Mouse (Mus musculus): ENCODE data around the gene Rin1. TPM values are rescaled to one million over a fixed set of nuclear protein-coding genes. Genes with fewer than 3 reads are reported as not detected.

The Rin1 gene
- polyA plus RNA-seq, 1 experiment from 2014 or later = 1.3 TPM

DNA sequence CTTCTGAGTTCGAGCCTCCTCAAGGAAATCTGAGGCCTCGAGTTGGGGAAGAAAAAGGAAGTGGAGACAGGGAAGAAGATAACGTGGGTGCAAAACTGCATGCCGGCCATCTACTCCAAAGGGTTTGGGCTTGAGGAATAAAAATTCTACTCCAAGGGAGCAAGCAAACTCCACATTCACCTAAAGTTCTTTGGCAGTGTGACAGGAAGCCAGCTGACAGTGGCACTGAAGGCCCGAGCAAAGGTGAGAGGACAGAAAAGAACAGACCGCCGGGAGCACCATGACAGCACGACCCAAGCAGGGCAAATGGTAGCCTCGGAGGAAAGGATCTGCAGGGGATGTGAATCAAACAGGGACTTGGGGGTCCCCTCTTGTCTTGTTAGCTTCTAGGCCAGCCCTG is 55.8 kb downstream of the Rin1 start:
- Histone ChIP-seq H3K9ac (ENCODE audit: low read length) (peak overlapping the region; percentile 89), H3K4me2 (ENCODE audit: low read depth, severe bottlenecking) (peak overlapping the region; percentile 89), H3K4me3 (ENCODE audit: low read depth, low read length) (peak overlapping the region; percentile 83), H3K9me3 (ENCODE audit: control insufficient read depth, low read length) (no peaks in the 10 kb centered on the region), H3K4me1 (ENCODE audit: control insufficient read depth, insufficient read depth, low read length) (peaks cover 6% of the 10 kb centered on the region; the same call in 1 of the 2 replicates), H3K27me3 (ENCODE audit: control insufficient read depth, insufficient read depth, low read length) (no peaks in the 10 kb centered on the region), H3K36me3 (ENCODE audit: control insufficient read depth, insufficient read depth, low read length) (peaks cover 25% of the 10 kb centered on the region; the same call in 1 of the 2 replicates), H3K27ac (replicated peaks; ENCODE audit: low read depth, low read length) (peak overlapping the region; percentile 84)
- ATAC-seq (ENCODE audit: insufficient number of reproducible peaks, low FRiP score, low TSS enrichment, low read depth) (no peak), DNase-seq (ENCODE audit: low spot score) (no peak)
- WGBS = 16% methylated on average over 9 of the region's 9 CpGs

Other genes with a start within 250 kb of the Rin1 start
- gene Gm21992, start 238.9 kb upstream of the Rin1 start, polyA plus RNA-seq (2014; fragmentation: Nextera tagmentation; extraction: Ambion mirVana) = 27.6 and 31.8 TPM in 2 replicates
- gene Rbm14, start 238.8 kb upstream of the Rin1 start, polyA plus RNA-seq (2014; fragmentation: Nextera tagmentation; extraction: Ambion mirVana) = 119 and 122 TPM in 2 replicates
- 46.8 and 48.0 TPM in 2 replicates for gene Ccs, start 211.1 kb upstream of the Rin1 start, polyA plus RNA-seq (2014; fragmentation: Nextera tagmentation; extraction: Ambion mirVana)
- not detected in 2 replicates for gene Ccdc87, start 211.1 kb upstream of the Rin1 start, polyA plus RNA-seq (2014; fragmentation: Nextera tagmentation; extraction: Ambion mirVana)
- 17.7 and 20.2 TPM in 2 replicates for gene Ctsf, start 195.4 kb upstream of the Rin1 start, polyA plus RNA-seq (2014; fragmentation: Nextera tagmentation; extraction: Ambion mirVana)
- 5.1 and 5.2 TPM in 2 replicates for gene Actn3, start 172.6 kb upstream of the Rin1 start, polyA plus RNA-seq (2014; fragmentation: Nextera tagmentation; extraction: Ambion mirVana)
- 6.4 and 6.5 TPM in 2 replicates for gene Zdhhc24, start 171.8 kb upstream of the Rin1 start, polyA plus RNA-seq (2014; fragmentation: Nextera tagmentation; extraction: Ambion mirVana)
- gene Bbs1, start 143.9 kb upstream of the Rin1 start, polyA plus RNA-seq (2014; fragmentation: Nextera tagmentation; extraction: Ambion mirVana) = 4.3 and 4.9 TPM in 2 replicates
- 143 and 147 TPM in 2 replicates for gene Dpp3, start 122.2 kb upstream of the Rin1 start, polyA plus RNA-seq (2014; fragmentation: Nextera tagmentation; extraction: Ambion mirVana)
- gene Peli3, start 107.4 kb upstream of the Rin1 start, polyA plus RNA-seq (2014; fragmentation: Nextera tagmentation; extraction: Ambion mirVana) = 1.6 and 1.9 TPM in 2 replicates
- 170 and 182 TPM in 2 replicates for gene Mrpl11, start 88.3 kb upstream of the Rin1 start, polyA plus RNA-seq (2014; fragmentation: Nextera tagmentation; extraction: Ambion mirVana)
- not detected in 2 replicates for gene Npas4, start 60.2 kb upstream of the Rin1 start, polyA plus RNA-seq (2014; fragmentation: Nextera tagmentation; extraction: Ambion mirVana)
- 5.0 and 6.0 TPM in 2 replicates for gene Slc29a2, start 26.6 kb upstream of the Rin1 start, polyA plus RNA-seq (2014; fragmentation: Nextera tagmentation; extraction: Ambion mirVana)
- gene B4gat1, start 11.7 kb upstream of the Rin1 start, polyA plus RNA-seq (2014; fragmentation: Nextera tagmentation; extraction: Ambion mirVana) = 36.6 and 37.8 TPM in 2 replicates
- gene AC124502.3, start 11.6 kb upstream of the Rin1 start, polyA plus RNA-seq (2014; fragmentation: Nextera tagmentation; extraction: Ambion mirVana) = 1.7 and 2.0 TPM in 2 replicates
- gene Brms1, start 9.1 kb upstream of the Rin1 start, polyA plus RNA-seq (2014; fragmentation: Nextera tagmentation; extraction: Ambion mirVana) = 52.6 and 61.2 TPM in 2 replicates
- gene Cd248, start 17.6 kb downstream of the Rin1 start, polyA plus RNA-seq (2014; fragmentation: Nextera tagmentation; extraction: Ambion mirVana) = 41.1 and 45.6 TPM in 2 replicates
- gene Tmem151a, start 35.0 kb downstream of the Rin1 start, polyA plus RNA-seq (2014; fragmentation: Nextera tagmentation; extraction: Ambion mirVana) = 1.1 and 2.2 TPM in 2 replicates
- gene Yif1a, start 38.1 kb downstream of the Rin1 start, polyA plus RNA-seq (2014; fragmentation: Nextera tagmentation; extraction: Ambion mirVana) = 68.5 and 71.2 TPM in 2 replicates
- 33.8 and 36.3 TPM in 2 replicates for gene Cnih2, start 48.0 kb downstream of the Rin1 start, polyA plus RNA-seq (2014; fragmentation: Nextera tagmentation; extraction: Ambion mirVana)
- gene Rab1b, start 56.6 kb downstream of the Rin1 start, polyA plus RNA-seq (2014; fragmentation: Nextera tagmentation; extraction: Ambion mirVana) = 242 and 244 TPM in 2 replicates
- 21.2 and 23.8 TPM in 2 replicates for gene Klc2, start 68.1 kb downstream of the Rin1 start, polyA plus RNA-seq (2014; fragmentation: Nextera tagmentation; extraction: Ambion mirVana)
- gene Pacs1, start 222.6 kb downstream of the Rin1 start, polyA plus RNA-seq (2014; fragmentation: Nextera tagmentation; extraction: Ambion mirVana) = 29.3 and 34.2 TPM in 2 replicates
- gene Sf3b2, start 245.0 kb downstream of the Rin1 start, polyA plus RNA-seq (2014; fragmentation: Nextera tagmentation; extraction: Ambion mirVana) = 405 and 414 TPM in 2 replicates
- gene Gal3st3, start 247.8 kb downstream of the Rin1 start, polyA plus RNA-seq (2014; fragmentation: Nextera tagmentation; extraction: Ambion mirVana) = 8.6 and 8.8 TPM in 2 replicates

All from limb, embryonic 11.5 days (tissue).